Mouse (Mus musculus) thymus, postnatal 36 days (tissue): ENCODE measurements around the gene Zeb2.

Experiments
- DNase-seq, 2 experiments: peaks; one replicate each; pipeline ENCODE4 v3.0.0; 2022; ENCODE audit warnings: mixed read lengths in 2 of 2

Zeb2 gene

DNA sequence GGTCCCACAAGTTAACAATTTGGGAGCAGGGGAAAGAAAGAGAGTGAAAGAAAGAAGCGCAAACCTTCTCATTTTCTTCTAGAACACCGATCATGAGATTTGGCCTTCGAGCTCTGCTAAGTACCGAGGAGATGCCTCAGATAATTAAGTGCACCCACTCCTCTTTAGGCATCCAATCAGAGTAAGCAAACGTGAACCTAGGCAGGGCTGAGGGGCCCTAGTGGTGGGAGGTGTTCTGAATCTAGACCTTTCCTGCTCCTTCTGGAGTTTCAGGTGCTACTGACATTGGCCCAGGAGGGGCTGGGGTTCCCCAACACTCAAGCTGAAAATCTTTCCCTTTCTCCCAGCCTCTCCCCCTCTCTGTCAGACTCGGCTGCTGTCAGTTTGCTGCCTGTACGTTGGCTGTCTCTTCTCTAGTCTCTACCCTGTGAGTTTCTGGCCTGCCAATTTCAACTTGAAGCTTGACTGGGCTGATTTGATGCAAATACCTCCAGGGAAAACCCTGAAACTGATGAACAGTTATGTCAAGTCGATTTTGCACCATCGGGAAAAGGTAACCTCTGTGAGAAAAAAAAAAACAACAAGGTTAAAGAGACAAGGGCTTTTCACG lies 20.5 kb downstream of the Zeb2 start:
- no peak for DNase-seq

GRCm38 (mm10) chr2:45095825-45096224 lies 21.4 kb downstream of the Zeb2 start:
- DNase-seq = no peak

GRCm38 (mm10) chr2:45094371-45094967 lies 22.7 kb downstream of the Zeb2 start:
- no peak for DNase-seq

DNA sequence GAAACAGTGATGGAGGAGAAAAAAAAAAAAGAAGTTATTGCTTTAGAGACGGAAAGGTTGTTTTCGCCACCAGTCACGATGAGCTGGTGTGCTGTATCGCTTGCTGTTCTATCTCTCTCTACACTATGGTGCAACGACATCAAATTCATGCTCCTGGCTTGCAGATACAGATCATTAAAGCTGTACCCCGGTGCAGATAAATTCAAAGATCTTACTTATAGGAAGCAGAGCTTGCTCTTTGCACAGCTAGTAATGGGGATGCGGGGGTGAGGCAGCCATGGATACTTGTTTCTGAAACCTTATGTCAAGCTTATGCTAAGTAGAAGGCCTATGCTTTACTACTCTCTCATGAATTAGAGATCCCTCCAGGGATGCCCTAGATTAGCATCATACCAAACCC lies 23.7 kb downstream of the Zeb2 start:
- no peak for DNase-seq

- no peak for DNase-seq
Measured at GRCm38 (mm10) chr2:45092654-45093053, 24.5 kb downstream of the Zeb2 start.

DNA sequence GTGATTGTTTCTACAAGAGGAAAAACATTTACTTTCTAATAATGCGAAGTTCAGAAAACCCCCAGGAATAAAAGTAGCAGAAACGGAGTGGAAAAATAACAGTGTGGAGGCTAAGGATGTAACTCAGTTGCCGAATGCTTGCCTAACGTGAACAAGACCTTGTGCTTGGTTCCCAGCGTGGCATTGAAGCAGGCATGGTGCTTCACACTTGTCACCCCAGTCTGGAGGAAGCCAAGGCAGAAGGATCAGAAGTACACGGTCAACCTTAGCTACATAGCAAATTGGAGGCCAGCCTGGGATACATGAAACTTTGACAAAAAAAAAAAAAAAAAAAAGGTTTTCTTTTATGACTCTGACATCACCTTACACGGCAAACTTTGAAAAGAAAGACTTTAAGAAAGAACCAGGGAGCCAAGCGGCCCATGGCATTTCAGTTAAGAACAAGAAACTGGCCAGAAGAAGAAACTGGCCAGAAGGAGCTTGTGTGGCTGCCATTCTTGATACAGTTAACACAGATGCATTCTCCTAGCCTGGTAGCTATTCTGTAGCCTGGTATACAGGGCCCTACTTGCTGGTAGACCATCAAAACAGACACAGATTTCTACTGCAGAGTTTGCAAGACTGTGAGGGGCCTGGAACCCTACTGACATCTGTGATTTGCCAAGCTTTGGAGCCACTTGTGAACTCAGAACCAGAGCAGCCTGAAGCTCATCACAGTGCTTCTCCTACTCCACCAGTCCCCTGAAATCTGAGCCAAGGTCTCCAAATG lies 26.5 kb downstream of the Zeb2 start:
- no peak for DNase-seq

DNA sequence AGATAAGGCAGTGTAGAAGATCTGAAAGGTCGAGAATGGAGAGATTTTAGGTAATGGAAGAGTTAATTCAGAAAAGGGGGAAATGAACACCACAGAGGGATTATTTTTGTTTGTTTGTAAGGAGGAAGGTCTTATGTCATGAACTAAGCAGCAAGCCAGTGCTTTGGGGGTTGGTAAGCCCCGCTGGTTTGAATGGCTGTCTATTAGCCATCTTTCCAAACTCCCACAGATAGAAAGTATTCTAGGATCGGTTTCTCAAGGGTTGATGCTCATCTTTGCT lies 28.0 kb downstream of the Zeb2 start:
- DNase-seq = no peak

- no peak for DNase-seq
Measured at GRCm38 (mm10) chr2:45088435-45089250, 28.6 kb downstream of the Zeb2 start.

DNA sequence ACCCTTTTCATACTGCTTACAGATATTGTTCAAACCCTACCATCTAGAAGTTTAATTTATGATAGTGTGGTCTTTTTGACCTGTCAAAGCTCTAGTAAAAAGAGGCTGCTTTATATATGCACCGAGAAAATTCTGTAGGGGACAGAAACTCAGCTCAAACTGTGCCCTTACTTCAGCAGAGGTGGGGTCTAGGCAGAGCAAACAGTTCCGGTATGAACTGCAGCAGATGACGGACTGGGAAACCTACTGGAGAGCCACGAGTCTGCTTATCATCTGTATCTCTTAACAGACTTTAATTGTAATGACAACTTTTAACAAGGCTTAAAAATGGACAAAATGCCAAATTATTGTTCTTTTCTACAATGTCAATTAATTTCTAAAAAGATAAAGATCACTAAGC lies 30.0 kb downstream of the Zeb2 start:
- DNase-seq = no peak

GRCm38 (mm10) chr2:45085653-45086052 lies 31.5 kb downstream of the Zeb2 start:
- DNase-seq = no peak

- DNase-seq = no peak
Measured at GRCm38 (mm10) chr2:45083042-45083441, 34.2 kb downstream of the Zeb2 start.

DNA sequence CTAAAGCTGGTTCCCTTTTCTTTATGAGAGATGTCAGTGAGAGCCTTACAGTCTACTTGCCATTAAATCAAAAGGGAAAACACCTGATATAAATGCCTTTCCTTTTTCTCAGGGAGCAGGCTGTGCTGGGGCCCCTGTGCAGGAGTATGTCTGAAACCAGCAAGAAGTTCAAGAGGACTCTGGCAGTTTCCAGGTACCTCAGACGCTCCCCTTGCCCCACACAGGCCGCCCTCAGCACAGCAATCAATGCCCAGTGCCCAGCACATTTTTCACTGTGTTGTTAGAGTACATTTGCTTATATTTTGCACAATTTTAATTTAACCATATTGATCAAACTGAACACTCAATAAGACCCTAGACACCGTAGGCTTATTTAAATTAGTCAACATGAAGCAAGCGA lies 35.6 kb downstream of the Zeb2 start:
- DNase-seq = no peak

GRCm38 (mm10) chr2:45077938-45078487 lies 39.2 kb downstream of the Zeb2 start:
- DNase-seq = no peak

- no peak for DNase-seq
Measured at GRCm38 (mm10) chr2:45077383-45077782, 39.8 kb downstream of the Zeb2 start.

DNA sequence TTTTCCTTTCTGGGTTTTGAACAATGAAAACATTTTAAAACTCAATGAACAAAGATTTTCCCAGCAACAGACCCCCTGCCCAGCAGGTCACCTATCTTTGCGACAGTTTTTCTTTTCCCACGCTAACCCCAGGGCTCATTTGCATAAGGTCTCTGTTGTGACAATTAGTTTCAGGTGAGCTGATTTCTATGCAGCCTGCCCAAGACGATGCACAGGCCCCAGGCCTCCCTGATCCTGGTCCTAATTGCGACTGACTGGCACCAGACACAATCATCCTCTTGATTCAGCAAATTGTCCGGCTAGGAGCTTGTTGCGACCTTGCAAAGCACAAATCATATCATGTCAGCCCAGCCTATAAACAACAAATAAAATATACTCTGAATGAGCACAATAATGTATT lies 44.2 kb downstream of the Zeb2 start:
- DNase-seq = no peak

DNA sequence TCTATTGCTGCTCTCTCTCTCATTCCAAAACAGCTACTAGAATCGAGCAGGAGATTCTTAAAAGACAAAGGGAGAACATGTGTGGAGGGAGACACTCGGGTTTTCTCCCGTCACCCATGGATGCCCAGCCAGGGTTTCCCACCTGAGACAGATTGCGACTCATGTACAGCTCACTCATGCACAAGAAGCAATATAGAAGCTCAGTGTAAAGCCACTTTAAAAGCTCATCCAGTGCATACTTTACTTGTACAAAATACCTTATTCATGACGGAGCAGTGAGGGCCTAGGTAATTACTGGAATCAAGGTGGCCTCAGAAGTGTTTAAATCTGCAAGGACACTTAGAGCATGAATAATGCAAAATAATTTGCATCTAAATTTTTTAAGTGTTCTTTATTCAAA lies 45.9 kb downstream of the Zeb2 start:
- no peak for DNase-seq

DNA sequence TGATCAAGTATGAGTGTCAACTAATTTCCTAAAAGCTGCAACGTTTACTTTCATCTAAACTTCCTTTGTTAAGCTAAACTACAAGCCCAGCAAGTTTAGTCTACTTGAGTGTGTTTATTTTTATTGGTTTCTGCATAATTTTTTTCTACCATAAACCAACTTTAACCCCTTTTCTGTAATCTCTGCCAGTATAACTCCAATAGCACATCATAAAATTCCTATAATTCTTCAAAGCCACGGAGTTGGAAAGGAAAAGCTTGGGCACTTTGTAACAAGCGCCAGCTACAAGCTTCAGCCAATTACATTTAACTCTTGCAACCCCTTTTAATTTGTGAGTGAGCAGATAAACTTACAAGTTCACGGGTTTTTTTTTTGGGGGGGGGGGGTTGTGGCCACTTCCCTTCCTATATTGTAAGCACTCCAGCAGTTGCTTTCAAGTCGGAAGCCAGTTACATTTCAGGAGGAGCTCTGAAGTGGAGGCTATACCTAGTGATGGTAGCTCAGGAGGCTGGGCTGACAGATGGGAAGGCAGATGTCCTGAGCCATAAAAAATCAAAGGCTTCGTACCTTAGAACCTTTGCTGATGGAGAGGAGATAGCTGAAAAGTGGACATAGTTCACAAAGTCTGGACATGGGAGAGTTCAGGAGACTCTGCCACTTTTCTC lies 46.5 kb downstream of the Zeb2 start:
- no peak for DNase-seq

DNA sequence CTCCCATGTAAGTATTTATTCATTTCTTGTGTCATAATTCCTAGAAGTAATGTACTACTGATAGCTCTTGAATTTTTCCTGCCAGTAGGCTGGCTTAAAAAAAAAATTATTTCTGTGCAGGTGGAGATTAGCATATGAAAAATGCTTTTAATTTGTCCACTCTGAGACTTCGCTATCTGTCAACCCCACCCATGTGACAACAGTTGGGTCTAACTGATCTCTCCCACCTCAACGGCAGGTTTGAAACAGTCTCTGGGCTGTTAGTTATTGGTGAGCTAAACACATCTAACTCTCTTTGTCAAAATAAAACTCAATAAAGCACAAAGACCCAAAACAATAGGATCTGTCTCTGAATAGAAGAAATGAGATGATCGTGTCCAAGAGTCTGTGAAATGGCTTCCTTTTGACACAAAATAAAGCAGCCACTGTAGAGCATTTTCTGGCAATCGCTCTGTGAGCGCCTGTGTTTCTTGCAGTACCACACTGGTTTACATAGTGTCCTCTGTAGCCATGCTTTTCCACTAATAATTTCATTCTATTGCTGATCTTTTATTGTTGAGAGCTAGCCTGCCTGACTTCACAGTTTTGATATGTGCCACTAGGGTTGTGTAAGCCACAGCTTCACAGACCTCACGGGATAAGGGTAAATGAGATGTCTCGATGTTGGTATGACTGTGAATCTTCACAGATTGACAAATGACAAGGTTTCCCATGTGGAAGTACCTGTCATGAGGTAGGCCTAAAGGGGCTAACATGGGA lies 48.2 kb downstream of the Zeb2 start:
- no peak for DNase-seq

DNA sequence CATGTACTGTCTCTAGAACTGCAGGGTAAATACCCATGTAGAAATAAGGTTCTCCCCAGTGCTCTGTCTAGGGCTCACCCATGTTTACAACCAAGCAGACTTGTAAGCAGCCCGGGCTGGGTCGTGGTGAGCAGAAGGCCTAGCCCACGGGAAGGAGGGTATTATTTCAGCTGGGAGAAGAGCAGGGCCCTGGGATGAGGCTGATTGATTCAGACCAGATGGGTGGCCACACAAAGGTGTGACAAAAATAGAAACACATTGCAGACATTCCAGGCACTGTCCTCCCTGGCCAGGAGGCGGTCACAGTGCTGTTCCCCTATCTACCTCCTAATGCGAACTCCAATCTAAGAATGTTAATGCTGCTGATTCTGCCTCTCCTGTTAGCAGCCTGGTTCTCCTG lies 50.1 kb downstream of the Zeb2 start:
- DNase-seq = no peak

DNA sequence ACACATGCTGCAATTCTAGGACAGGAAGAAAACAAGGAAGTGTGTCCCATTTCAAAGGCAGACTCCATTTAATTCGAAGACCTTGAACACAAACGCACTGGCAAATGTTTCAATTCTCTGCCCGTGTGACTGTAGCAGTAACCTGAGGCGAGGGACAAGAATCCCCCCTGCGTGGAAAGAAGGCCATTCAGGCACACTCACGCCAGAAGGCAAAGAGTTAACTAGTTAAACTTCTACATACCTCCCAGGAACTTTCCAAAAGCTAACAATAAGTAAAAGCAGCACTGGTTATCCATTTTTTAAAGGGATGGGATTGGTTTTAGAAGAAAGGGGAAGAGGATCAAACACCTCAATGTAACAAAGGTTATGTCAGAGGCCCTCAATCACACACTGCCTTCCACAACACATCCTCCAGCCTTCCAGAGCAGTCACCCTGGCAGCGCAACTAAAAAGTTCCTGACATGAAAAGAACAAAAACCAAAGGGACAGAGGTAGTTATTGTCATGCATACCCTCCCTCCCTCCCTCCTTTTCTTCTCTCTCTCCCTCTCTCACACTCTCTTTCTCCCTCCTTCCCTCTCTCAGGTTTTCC lies 53.8 kb downstream of the Zeb2 start:
- no peak for DNase-seq

GRCm38 (mm10) chr2:45062136-45062535 lies 55.1 kb downstream of the Zeb2 start:
- no peak for DNase-seq

DNA sequence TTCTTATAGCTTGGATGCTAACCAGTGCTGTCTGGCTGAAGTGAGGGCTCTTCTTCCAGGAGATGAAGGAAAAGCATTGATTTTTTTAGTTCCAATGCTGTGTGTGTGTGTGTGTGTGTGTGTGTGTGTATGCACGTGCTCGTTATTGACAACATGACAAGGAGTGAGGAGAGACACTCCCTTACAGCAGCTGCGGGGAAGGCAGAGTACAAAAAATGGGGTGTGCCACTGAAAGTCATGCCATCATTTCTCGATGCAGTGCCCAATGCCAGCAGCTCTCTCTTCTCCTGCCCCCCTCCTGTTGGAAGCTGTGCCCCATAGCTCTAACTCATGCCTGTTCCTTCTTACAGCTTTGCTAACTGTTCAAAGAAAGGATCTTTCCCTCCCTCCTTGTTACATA lies 56.4 kb downstream of the Zeb2 start:
- DNase-seq = no peak
